Mouse (Mus musculus) embryonic facial prominence, embryonic 11.5 days (tissue): ENCODE measurements around the gene Rbbp8nl. TPM values are rescaled to one million over a fixed set of nuclear protein-coding genes. Genes with fewer than 3 reads are reported as not detected.
"Not testable (repeated sequence)": the region's sequence is repeated elsewhere in the genome, so short reads cannot be mapped to it uniquely, and the experiment has no call there.

Experiments
- ATAC-seq: fragments of 200-750 bp; cut with Nextera tagmentation; replicated peaks from 2 replicates; pipeline ENCODE4 v1.8.0; 2017; ENCODE audit warnings: low read depth; ENCODE audit not compliant: insufficient number of reproducible peaks, low FRiP score, low TSS enrichment
- DNase-seq: peaks from one replicate; pipeline ENCODE4 v3.0.0-alpha.2; 2015; ENCODE audit warnings: low spot score
- H3K27ac ChIP-seq: fragments of 300-500 bp; sonication (generic); replicated peaks from 2 replicates; pipeline ENCODE4 v1.5.1; 2014; ENCODE audit warnings: mild to moderate bottlenecking, low read depth, low read length, control low read depth
- H3K27me3 ChIP-seq: fragments of 300-500 bp; sonication (generic); 2 replicates; pipeline ENCODE4 v1.6.1; 2014; ENCODE audit warnings: mild to moderate bottlenecking, low read length, moderate library complexity, mixed read lengths; ENCODE audit not compliant: control insufficient read depth, insufficient read depth
- H3K36me3 ChIP-seq: fragments of 300-500 bp; sonication (generic); replicated peaks from 2 replicates; pipeline ENCODE4 v1.6.1; 2014; ENCODE audit warnings: low read depth, mild to moderate bottlenecking, low read length, moderate library complexity, mixed read lengths; ENCODE audit not compliant: control insufficient read depth, insufficient read depth
- H3K4me1 ChIP-seq: fragments of 300-500 bp; sonication (generic); 2 replicates; pipeline ENCODE4 v1.6.1; 2014; ENCODE audit warnings: low read length, mixed read lengths; ENCODE audit not compliant: control insufficient read depth, insufficient read depth
- H3K4me2 ChIP-seq: fragments of 300-500 bp; sonication (generic); 2 replicates; pipeline ENCODE4 v1.6.1; 2014; ENCODE audit warnings: low read depth, mild to moderate bottlenecking, control low read depth, low read length, moderate library complexity
- H3K4me3 ChIP-seq: fragments of 300-500 bp; sonication (generic); 2 replicates; pipeline ENCODE4 v1.5.1; 2014; ENCODE audit warnings: low read depth, low read length, control low read depth
- H3K9ac ChIP-seq: fragments of 300-500 bp; sonication (generic); replicated peaks from 2 replicates; pipeline ENCODE4 v1.6.1; 2014; ENCODE audit warnings: mild to moderate bottlenecking, control low read depth, low read length
- H3K9me3 ChIP-seq: fragments of 300-500 bp; sonication (generic); replicated peaks from 2 replicates; pipeline ENCODE4 v1.6.1; 2016; ENCODE audit warnings: mild to moderate bottlenecking, low read length, inconsistent platforms, mixed read lengths; ENCODE audit not compliant: control insufficient read depth
- WGBS: fragments of 180-500 bp; shearing (Covaris S2); extraction: QIAGEN DNeasy Blood & Tissue Kit; methylation state at CpG from one replicate; pipeline ENCODE4 v1.1.7; 2014; 5-methylcytosine and 5-hydroxymethylcytosine counted together
- polyA plus RNA-seq: library from polyadenylated mRNA; unstranded; fragments of >200 nt; fragmentation: Nextera tagmentation; extraction: Ambion mirVana; gene quantifications from 2 replicates; pipeline ENCODE4 v1.2.1, GENCODE M21; 2014

The Rbbp8nl gene
- polyA plus RNA-seq, 1 experiment from 2014 or later, result 0.20 TPM

DNA sequence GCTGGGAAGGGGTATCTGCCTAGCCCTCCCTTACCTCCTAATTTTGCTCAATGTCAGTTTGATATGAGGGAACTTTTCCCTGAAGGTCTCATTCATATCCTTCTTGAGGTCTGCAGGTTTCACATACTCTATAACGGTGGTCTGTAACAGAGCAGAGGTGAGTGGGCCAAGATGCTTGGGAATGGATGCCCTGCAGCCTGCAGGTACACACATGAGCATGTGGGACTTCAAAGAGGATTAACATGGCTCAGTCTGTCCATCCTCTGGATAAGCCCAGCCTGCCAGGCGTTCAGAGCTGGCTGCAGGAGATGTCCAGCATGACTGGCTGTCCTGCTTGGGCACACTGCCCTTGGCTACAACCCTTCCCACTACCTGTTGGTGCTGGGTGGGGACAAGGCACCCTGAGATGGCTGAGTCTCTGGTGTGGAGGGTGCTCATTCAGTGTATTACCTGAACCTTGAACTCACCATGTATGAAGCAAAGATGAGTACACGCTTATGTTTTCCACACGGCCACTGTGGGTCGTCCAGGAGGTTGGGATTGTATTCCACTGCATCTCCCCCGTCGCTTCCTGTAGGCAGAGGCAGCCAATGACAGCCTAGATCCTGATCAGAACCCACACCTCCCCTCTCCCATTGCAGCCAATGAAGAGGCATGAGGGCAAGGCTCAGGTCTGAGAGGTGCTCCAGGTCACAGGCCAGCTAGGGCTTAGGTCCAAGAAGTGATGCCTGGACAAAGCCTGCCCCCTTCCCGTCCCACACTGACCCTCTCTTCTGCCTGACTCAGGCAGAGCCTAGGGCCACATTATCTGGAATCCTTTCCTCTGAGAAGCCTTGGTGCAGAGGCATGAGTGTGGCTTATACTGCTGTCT is 28.8 kb downstream of the Rbbp8nl start:
- ATAC-seq, result no peak
- Histone ChIP-seq H3K4me2 (no peak overlapping the region), H3K27ac (no peak overlapping the region), H3K4me1 (no peaks in the 10 kb centered on the region; the same call in none of the 2 replicates), H3K4me3 (no peak overlapping the region), H3K9ac (no peak overlapping the region), H3K27me3 (no peaks in the 10 kb centered on the region), H3K9me3 (no peaks in the 10 kb centered on the region), H3K36me3 (no peaks in the 10 kb centered on the region; the same call in none of the 2 replicates)
- no peak for DNase-seq
- WGBS, result 44% methylated on average over 8 of the region's 8 CpGs

DNA sequence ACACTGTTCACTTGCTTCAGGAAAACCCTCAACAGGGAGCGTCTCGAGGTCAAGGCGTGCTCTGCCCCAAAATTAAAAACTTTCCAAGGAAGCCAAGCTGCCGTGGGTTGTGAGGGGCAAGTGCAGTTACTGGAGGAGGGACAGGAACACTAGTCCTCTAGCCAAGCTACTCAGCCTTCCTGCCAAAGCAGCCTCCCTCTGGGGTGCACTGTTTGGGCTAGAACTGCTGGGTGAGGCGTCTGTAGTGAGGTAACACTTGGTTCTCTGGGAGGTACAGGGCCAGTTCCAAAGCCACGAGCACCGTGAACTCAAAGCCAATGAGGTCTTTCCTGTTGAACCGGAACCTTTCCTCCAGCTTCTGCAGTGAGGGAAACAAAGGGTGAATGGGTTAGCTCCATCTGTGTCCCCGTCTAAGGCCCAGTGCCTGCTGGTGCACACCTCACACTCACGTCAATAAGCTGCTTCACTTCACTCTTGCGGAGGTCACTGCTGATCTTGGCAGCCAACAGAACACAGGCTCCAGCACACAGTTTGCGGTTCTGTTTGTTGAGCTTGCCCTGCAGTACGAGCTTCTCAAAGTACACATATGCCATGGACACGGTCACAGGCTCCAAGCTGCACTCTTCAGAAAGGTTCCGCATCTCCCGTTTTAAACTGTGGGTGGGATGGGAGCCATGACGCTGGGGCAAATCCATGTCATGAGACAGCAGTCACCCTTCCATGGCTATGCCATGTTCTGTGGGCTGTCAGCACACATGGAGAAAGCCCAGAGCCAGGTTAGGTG is 29.7 kb downstream of the Rbbp8nl start:
- 72% methylated on average over 17 of the region's 17 CpGs for WGBS
- not testable (repeated sequence) for H3K27ac ChIP-seq, H3K36me3 ChIP-seq, H3K4me3 ChIP-seq, H3K9me3 ChIP-seq, DNase-seq, H3K4me2 ChIP-seq, H3K9ac ChIP-seq, ATAC-seq, H3K27me3 ChIP-seq, H3K4me1 ChIP-seq

DNA sequence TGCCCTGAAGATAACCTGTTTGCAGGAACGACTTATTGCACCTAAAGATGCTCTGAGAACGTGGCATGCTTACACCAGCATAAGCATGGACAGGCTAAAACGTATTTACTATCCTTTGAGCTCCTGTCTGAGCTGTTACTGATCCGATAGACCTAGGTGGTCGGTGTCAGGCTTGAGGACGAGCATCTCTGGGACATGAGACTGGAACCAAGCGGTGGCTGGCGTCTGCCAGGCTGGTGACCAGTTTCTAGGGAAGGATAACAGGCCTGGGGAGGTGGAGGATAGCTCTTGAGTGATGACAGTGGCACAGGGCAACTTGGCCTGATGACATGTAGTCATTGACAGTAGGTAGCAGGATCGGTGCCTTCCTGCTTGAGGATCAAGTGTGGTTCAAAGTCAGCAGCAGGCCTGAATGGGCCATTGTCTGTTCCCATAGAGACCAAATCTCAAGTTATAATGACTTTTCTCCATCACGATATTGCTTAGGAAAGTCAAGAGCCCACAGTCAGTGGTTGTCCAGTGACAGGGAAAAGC is 30.7 kb downstream of the Rbbp8nl start:
- DNase-seq, H3K36me3 ChIP-seq, H3K4me1 ChIP-seq, H3K9ac ChIP-seq, H3K9me3 ChIP-seq, H3K27me3 ChIP-seq, H3K4me3 ChIP-seq, ATAC-seq, H3K27ac ChIP-seq, H3K4me2 ChIP-seq: not testable (repeated sequence)
- 79% methylated on average over 10 of the region's 10 CpGs for WGBS

DNA sequence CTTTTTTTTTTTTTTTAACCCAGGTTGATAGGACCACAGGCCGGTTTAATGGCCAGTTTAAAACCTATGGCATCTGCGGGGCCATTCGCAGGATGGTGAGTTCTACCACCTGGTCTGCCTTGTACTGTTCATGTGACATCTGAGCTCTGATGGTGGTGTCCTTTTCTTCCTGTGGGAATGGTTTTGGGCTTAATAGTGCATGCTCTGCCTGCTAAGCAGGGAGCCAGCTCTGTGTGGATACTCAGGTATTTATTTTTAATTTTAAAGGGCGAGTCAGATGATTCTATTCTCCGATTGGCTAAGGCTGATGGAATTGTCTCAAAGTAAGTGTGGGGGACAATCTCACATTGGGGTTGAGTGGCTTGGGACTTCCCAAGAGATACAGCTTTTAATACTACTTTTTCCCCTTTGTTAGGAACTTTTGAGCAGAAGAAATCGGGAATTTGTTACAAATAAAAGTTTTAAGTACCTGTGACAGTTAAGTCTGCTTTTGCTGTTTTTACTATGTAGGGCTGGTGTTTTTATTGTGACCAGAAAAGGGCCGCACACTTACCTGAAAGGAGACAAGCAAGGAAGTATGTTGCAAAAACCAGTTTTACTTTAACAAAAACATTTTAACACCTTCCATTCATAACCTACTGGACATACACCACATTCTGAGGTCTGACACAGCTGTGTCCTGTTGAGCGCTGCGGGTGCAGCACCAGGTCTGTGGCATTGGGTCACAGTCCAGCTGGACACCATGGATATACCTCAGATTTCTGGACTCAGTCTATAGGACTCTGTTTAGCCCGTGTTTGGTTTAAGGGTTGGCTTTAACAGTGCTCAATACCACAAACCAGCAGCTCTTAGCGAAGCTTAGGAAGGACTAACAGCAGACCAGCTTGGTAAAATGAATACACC is 31.5 kb downstream of the Rbbp8nl start:
- H3K4me1 ChIP-seq, result no peaks in the 10 kb centered on the region; the same call in none of the 2 replicates
- ATAC-seq (no peak), DNase-seq (no peak)
- 47% methylated on average over 11 of the region's 11 CpGs for WGBS
- H3K36me3 ChIP-seq, result no peaks in the 10 kb centered on the region; the same call in none of the 2 replicates
- no peaks in the 10 kb centered on the region for H3K9me3 ChIP-seq
- peak overlapping the region; percentile 86 for H3K4me3 ChIP-seq
- no peaks in the 10 kb centered on the region for H3K27me3 ChIP-seq
- peak overlapping the region; percentile 81 for H3K4me2 ChIP-seq
- H3K27ac ChIP-seq, result peak overlapping the region; percentile 54
- peak overlapping the region; percentile 94 for H3K9ac ChIP-seq

DNA sequence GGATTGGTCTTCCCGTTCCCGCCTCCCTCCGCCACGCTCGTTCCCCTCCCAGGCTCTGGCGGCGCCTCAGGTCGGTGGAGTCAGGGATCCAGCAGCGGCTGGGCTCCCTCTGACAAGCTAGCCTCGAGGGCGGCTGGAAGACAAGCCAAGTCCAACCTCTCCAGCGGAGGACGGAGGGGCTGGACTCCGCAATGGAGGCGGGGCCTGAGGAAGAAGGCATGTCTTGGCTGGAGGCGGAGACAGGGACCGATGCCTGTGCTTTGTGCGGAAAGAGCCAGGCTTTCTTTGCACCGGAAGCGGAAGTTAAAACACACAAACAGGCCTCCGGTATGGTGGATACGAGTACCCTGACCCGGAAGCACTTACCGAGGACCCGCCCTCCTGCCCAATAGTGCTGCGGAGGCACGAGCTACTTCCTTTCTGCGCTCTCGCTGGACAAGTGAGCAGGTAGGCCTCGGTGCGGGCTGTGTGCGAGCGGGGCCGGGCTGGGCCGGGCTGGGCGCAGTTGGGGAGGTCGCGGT is 32.6 kb downstream of the Rbbp8nl start, which contains the start of gene Rps21:
Gene Rps21, plus strand, starts transcription at position 377 of the 521 bp plus-strand sequence.
- ATAC-seq, result peak; percentile 94
- WGBS, result under 1% methylated on average over 38 of the region's 38 CpGs

DNA sequence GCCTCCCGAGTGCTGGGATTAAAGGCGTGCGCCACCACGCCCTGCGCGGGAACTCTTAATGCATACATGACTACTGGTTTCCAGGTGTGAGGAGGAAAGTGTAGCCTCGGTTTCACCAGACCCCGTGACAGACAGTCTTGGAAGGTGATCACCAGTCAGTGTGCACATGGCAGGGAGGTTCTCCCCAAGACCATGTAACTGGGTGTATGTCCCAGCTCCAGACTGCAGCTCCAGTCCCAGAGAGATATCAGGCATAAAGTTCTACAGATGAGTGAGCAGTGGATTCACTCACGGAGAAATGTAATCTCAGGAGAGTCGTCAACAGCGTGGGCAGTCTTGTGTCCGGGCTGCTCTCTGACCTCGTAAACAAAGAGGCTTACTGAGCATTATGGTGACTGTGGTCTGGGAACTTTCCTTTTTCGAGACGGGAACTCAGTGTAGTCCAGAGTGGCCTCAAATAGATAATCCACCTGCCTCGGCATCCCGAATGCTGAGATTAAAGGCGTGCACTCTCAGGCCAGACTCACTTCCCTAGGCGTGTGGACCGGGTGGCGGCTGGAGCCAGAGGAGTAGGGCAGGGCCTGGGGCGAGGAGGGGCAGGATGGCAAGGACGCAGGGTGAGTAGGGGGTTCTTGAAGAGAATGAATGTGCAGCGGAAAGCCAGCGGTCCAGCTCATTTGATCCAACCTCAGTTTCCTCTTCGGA is 33.2 kb downstream of the Rbbp8nl start:
- H3K27ac ChIP-seq, result peak overlapping the region; percentile 75
- H3K4me3 ChIP-seq, result peak overlapping the region; percentile 48
- ATAC-seq (peak; percentile 78), DNase-seq (no peak)
- H3K36me3 ChIP-seq, result no peaks in the 10 kb centered on the region; the same call in 1 of the 2 replicates
- peak overlapping the region; percentile 82 for H3K4me2 ChIP-seq
- no peaks in the 10 kb centered on the region for H3K27me3 ChIP-seq
- no peaks in the 10 kb centered on the region; the same call in none of the 2 replicates for H3K4me1 ChIP-seq
- 25% methylated on average over 26 of the region's 26 CpGs for WGBS
- H3K9ac ChIP-seq, result peak overlapping the region; percentile 73
- no peaks in the 10 kb centered on the region for H3K9me3 ChIP-seq

More for the DNA sequence above, 32.6 kb downstream of the Rbbp8nl start, which contains the start of gene Rps21:
- H3K36me3 ChIP-seq, result no peaks in the 10 kb centered on the region; the same call in 1 of the 2 replicates
- no peaks in the 10 kb centered on the region; the same call in none of the 2 replicates for H3K4me1 ChIP-seq
- H3K4me2 ChIP-seq, result peak within 1 kb of the TSS; percentile 82
- H3K27ac ChIP-seq, result peak within 1 kb of the TSS; percentile 75
- DNase-seq, result peak; percentile 100
- no peaks in the 10 kb centered on the region for H3K27me3 ChIP-seq
- H3K9ac ChIP-seq, result peak within 1 kb of the TSS; percentile 94
- H3K9me3 ChIP-seq, result no peaks in the 10 kb centered on the region
- H3K4me3 ChIP-seq, result peak within 1 kb of the TSS; percentile 86
